Mouse (Mus musculus): Measurements from ENCODE around the gene Sh2b2.

DNA sequence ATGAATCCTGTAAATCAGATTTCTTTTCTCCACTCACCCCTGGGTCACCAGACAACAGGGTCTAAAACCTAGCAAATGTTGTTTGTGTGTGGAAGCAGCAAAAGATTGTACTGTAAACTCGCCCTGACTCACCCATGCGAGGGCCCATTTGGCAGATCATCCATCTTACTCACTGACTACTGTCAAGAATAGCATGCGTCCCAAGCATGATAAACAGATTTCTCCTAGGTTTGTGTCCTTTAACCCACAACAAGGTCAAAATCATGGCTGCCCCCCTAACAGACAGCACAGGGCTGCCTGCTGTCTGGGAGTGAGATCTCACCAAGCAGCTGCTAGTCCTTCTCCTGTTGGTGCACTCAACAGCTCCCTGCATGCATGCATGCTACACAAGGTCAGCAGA lies 43.4 kb upstream of the Sh2b2 start:
- TF ChIP-seq CTCF (IDR thresholded peaks at IDR 0.05; ENCODE audit: low read depth, low read length) (no peak), EP300 (IDR thresholded peaks at IDR 0.05; ENCODE audit: insufficient read depth, low read depth, low read length) (no peak)

Measured in ES-Bruce4 (cell line).